Mouse (Mus musculus): ENCODE measurements around the gene Nell1. TPM values are rescaled to one million over a fixed set of nuclear protein-coding genes. Genes with fewer than 3 reads are reported as not detected.

Nell1 gene
- polyA plus RNA-seq, 2 experiments from 2014 or later: 0.05 TPM; not detected in 1

DNA sequence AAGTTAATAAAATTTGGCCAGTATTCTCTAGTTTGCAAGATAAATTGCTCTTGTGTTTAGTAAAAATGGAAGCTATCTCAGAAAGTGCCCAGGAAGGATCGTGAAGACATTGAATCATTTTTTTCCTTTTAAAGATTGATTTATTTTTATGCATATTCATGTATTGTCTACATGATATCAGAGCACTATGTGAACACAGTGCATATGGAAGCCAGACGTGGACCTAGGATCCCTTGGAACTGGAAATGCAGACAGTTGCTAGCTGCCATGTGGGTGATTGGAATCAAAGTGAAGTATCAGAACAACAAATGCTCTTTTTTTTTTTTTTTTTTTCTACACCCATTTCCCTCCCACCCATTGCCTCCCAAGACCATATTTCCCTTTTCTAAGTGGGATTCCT, 79.0 kb downstream of the Nell1 start:
- no peak for ATAC-seq

DNA sequence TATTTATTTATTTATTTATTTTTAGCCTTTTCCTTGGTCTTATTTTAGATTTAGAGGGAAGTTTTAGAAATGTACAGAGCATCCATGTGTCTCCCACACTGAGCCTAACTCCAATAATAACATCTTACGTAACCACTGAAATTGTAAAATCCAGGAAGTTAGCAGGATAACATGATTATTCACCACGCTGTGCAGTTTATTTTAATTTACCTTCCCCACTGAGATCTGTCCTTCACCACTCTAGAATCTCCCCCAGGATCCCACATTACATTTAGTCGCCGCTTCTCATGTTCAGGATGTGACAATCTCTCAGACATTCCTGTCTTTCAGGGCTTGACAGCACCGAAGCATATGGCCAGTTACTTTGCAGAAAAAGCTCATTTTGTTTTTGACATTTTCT, 119.8 kb downstream of the Nell1 start:
- ATAC-seq: no peak

- ATAC-seq: no peak
Observed at GRCm38 (mm10) chr7:50105612-50106321, 131.1 kb downstream of the Nell1 start.

DNA sequence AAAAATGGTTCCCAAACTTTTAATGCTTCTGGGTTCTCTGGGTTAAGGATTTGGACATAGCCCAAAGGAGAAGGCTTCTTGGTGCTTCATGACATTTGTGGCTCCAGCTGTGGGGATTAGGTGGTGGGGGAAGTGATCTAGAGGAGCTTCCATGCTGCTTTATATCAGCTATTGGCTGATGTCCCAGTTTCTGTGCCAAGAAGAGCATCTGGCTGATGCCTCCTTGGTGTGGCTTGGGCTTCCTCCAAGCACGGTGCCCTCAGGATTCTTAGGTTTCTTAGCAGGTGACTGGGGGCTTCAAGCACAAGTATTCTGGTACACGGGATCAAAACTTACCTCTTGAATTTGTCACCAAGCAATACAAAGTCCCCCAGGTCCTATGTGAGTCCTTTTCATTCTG, 132.6 kb downstream of the Nell1 start:
- no peak for ATAC-seq

DNA sequence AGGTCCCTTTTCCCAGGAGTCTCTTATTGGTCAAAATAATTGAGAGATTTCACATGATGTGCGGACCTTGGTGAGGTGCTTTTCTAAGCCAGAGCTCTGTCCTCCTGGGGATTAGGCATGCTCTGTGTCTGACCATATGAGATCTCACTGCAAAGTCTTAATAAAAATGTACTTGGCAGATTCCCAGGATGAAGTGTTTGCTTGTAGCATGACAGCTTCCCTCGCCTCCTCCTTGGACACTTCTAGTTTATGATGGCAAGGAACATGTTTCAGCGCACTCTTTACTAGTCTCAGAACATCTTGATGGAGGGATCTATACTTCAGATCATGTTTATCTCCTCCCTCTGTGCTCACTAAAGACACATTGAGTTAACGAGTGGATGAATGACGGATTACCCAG, 143.7 kb downstream of the Nell1 start:
- ATAC-seq: no peak

GRCm38 (mm10) chr7:50137706-50138105, 163.0 kb downstream of the Nell1 start:
- ATAC-seq: no peak

- ATAC-seq: no peak
Observed at GRCm38 (mm10) chr7:50149326-50149725, 174.7 kb downstream of the Nell1 start.

DNA sequence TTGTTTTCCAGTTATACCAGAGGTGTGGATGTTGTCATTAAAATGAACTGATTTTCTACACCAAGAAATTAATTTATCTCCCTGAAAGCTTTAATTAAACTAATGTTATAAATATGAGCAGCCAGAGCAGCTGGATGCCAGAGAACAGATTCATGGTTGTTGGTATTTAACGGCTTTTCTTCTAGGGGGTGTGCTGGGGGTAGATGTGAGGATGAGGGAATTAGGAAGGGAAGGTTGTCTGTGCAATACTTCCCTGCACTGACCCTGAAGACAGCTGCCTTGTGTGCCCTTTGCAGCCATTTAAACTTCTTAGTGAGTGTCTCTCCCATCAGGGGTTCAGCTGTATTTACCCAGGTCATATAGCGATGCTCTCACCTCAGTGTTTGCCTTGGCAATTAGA, 176.2 kb downstream of the Nell1 start:
- no peak for ATAC-seq

DNA sequence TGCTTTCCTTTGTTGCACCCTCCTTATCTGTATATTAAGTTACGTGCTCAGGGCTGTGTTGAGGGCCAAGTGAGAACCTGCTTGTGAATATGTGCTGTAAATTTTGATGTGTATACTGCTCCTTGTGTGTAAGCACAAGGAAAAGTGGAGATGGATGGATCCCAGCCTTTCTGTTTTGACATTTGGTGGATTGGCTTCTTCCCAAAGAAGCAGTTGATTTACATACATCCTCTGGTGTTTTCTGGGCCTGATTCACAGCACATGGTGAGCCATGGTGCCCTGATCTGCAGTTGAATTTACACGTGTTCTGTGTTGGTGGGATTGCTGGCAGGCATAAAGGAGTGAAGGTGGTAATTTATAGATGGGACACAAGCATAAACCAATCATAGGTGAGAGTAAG, 179.0 kb downstream of the Nell1 start:
- ATAC-seq: no peak

DNA sequence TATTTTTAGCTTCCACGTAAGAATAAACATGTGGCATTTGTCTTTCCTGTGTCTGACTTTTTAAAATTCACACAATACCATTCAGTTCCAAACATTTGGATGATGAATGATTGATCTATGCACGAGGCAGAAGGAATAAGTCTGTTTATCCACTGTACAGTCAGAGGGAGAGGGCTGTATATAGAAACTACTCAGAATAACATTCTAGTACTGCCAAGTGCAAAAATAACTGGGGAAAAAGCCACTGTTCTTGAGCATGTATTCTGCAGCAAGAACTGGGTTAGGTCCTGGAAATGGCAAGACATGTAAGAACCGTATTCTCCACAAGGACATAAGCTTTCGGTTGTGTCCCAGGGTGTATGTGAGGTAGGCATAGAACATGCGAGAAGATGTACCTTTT, 187.9 kb downstream of the Nell1 start:
- no peak for ATAC-seq

- ATAC-seq: no peak
Observed at GRCm38 (mm10) chr7:50168778-50169177, 194.1 kb downstream of the Nell1 start.

GRCm38 (mm10) chr7:50186306-50186705, 211.6 kb downstream of the Nell1 start:
- ATAC-seq: no peak

GRCm38 (mm10) chr7:50193955-50194354, 219.3 kb downstream of the Nell1 start:
- ATAC-seq: no peak

DNA sequence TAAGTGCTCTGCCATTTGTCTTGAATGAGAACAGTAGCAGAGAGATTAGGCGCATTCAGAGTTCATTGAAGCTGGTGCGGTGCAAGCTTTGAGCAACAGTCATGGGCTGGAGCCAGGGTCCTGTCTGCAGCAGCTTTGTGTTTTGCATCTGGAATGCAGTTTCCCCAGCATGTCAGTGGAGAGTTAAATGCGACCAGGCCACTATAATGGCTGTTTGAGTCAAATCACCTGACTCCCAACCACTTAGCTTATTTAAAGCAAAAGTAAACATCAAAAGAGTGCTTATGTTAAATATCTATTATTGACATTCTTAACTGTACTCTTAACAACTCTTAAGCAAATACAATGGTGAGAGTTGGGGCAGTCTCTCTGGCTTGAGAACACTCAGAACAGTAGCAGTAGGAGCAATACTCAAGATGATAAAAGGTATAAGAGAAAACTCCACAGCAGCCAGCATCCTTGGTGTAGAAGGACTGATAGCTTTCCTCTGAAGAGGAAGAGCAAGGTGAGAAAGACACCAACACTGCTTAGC, 220.5 kb downstream of the Nell1 start:
- ATAC-seq: no peak

DNA sequence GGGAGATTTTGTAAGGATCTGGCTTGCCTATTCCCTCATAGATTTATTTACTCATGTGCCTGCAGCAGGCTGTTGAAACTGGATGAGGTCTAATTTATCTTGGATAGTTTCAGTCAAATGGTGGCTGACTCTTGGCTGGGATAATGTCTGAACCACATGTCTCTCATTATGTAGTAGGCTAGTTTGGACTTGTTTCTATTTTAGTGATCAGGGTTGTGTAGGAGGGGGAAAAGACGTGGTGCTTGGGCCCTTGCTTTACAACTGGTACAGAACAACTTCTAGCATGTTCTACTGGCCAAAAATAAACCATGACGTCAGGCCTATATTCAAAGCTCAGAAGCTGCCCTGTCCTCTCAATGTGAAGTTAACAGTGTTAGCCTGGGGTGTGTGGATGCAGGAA, 230.6 kb downstream of the Nell1 start:
- ATAC-seq: no peak

GRCm38 (mm10) chr7:50210678-50211251, 236.1 kb downstream of the Nell1 start:
- no peak for ATAC-seq

- ATAC-seq: no peak
Observed at GRCm38 (mm10) chr7:50221849-50222248, 247.2 kb downstream of the Nell1 start.

GRCm38 (mm10) chr7:50226621-50227020, 252.0 kb downstream of the Nell1 start:
- ATAC-seq: no peak

GRCm38 (mm10) chr7:50228273-50228672, 253.6 kb downstream of the Nell1 start:
- no peak for ATAC-seq

DNA sequence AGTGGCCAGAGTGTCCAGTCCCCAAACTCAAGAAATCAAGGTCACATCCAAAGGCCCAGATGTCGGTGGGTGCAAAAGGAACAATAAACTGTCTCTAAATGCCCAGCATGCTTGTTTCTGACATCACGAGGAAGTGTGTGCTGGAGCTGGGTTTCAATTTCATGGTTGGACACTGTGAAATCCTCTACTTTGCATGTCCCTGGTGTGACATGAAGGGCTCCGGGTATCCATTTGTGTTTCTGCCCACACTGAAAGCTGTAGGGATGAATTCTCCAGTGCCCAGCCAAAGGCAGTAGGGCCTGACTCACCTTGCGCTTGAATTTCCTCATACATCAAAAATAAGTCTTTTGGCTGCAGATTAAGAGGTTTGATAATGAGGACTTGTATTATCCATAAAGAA, 266.5 kb downstream of the Nell1 start:
- no peak for ATAC-seq

DNA sequence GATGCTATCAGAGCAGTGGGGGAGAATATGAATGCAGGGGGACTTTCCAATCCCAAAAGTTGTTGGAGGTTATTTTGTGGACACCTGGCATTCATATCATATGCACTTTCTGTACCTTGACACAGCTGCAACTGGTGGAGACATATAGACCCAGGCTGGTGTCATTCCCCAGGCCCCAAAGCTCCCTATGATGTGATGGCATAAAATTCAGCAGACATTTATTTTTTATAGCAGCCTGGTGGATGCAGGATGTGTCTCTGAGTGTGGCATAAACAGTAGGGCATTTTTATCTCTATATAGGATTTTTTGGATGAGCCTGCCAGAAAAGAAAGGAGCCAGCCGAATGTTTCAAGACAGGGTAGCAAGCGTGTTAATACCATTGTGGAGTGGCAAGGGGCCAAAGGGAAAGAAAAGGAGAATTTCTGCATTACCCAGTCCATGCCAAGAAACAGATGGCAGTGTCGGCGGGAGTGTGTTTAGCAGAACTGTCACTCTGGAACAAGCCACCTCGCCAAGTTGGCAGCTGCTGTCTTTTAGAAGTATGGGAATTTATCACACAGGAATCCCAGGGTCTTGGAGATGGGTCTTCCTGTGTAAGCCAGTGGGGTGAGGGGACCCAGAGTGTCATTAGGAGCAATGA, 267.1 kb downstream of the Nell1 start:
- ATAC-seq: no peak

DNA sequence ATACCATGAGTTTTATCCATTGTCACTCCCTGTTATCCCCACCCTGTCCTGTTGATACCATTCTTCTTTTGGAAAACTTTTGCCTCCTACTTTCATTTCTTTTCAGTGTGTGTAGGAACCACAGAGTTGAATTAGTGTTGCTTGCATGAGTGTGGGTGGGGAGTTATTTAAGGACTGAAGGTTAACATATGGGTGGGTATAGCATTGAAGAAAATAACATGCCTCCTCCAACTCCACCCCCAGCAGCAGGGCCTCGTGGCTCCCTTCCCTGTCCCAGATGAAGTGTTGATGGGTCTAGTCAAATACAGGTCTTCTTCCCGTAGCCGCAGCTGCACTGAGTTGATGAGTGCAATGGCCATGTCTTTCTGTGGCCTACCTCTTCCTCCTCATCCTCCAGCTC, 278.5 kb downstream of the Nell1 start:
- no peak for ATAC-seq

DNA sequence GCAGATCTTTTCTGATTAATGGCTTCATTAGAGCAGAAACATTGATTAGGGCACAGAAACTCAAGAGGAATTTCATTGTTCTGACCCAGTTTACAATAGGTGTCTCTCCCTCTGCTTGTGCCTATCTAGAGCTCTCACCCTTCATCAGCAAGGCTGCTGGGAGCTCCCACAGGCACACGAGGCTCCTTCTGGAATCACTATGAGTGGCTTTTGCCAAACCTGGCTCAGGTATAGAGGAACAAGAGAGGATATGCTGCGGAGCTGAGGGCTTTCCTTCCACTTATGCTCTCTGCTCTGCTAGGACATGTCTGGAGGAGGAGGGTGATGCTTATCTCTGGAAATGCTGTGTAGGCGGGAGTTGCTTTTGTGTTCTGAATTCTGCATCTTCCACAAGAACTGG, 285.4 kb downstream of the Nell1 start:
- no peak for ATAC-seq

GRCm38 (mm10) chr7:50295508-50295907, 320.8 kb downstream of the Nell1 start:
- ATAC-seq: no peak

Data from activated CD4-positive, CD25-positive, alpha-beta regulatory T cell, adult 4 months (primary cell).